Mouse (Mus musculus): Measurements from ENCODE around the gene Ier2. TPM values are rescaled to one million over a fixed set of nuclear protein-coding genes. Genes with fewer than 3 reads are reported as not detected.

Gene Ier2
- polyA plus RNA-seq, 1 experiment from 2014 or later: 82.8 TPM

- Histone ChIP-seq H3K27me3 (ENCODE audit: control insufficient read depth, insufficient read depth, low read length) (no peaks in the 10 kb centered on the region), H3K4me3 (ENCODE audit: low read depth, low read length) (no peak overlapping the region), H3K4me2 (replicated peaks; ENCODE audit: low read depth) (no peak overlapping the region), H3K9me3 (ENCODE audit: control insufficient read depth, low read length) (no peaks in the 10 kb centered on the region), H3K36me3 (ENCODE audit: control insufficient read depth, insufficient read depth, low read length) (no peaks in the 10 kb centered on the region), H3K9ac (ENCODE audit: low read length) (no peak overlapping the region), H3K4me1 (replicated peaks; ENCODE audit: control insufficient read depth, insufficient read depth) (peaks cover 7% of the 10 kb centered on the region), H3K27ac (replicated peaks) (peak overlapping the region; percentile 97)
- ATAC-seq (ENCODE audit: low FRiP score, low TSS enrichment): no peak
- peak; percentile 79 for DNase-seq (ENCODE audit: low spot score)
- WGBS: 43% methylated on average over 4 of the region's 4 CpGs
- TF ChIP-seq EP300 (optimal IDR thresholded peaks at IDR 0.05) (no peak), CTCF (IDR thresholded peaks at IDR 0.05; ENCODE audit: low read depth) (no peak)
Observed at GRCm38 (mm10) chr8:84657680-84658079, 5.0 kb downstream of the Ier2 start.

GRCm38 (mm10) chr8:84657203-84657602 lies 5.4 kb downstream of the Ier2 start:
- Histone ChIP-seq H3K4me1 (replicated peaks; ENCODE audit: control insufficient read depth, insufficient read depth) (peaks cover 7% of the 10 kb centered on the region), H3K4me3 (ENCODE audit: low read depth, low read length) (peak overlapping the region; percentile 38; the same call in 1 of the 2 replicates), H3K36me3 (ENCODE audit: control insufficient read depth, insufficient read depth, low read length) (no peaks in the 10 kb centered on the region), H3K27ac (replicated peaks) (peak overlapping the region; percentile 97), H3K9me3 (ENCODE audit: control insufficient read depth, low read length) (no peaks in the 10 kb centered on the region), H3K27me3 (ENCODE audit: control insufficient read depth, insufficient read depth, low read length) (no peaks in the 10 kb centered on the region), H3K9ac (ENCODE audit: low read length) (peak overlapping the region; percentile 74; the same call in 1 of the 2 replicates), H3K4me2 (replicated peaks; ENCODE audit: low read depth) (peak overlapping the region; percentile 73)
- no peak for TF ChIP-seq CTCF (IDR thresholded peaks at IDR 0.05; ENCODE audit: low read depth)
- TF ChIP-seq EP300 (optimal IDR thresholded peaks at IDR 0.05): no peak
- ATAC-seq (ENCODE audit: low FRiP score, low TSS enrichment) (no peak), DNase-seq (ENCODE audit: low spot score) (no peak)

DNA sequence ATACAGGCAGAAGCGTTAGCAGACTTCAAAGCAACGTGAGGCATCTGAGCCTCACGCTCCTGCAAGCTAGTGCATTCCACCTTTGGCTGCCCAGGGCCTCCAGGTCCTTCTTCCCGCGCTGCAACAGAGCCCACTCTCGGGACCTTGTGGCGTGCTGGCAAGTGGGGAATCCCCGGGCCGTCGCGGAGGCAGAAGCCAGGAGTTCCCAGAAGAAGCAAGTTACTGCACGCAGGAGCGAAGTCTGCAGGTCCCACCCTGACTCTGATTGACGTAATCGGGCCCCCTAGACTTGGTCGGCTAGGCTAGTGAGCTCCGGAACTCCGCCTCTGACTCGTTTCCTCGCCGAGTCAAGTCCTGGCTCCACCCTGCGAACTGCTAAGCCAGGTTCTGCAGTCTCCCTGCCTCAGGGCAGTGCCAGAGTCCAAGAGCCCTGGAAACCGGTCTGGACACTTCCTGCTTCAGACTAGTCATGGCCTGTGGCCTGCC lies 6.0 kb downstream of the Ier2 start:
- H3K9me3 ChIP-seq (ENCODE audit: control insufficient read depth, low read length): no peaks in the 10 kb centered on the region
- peak overlapping the region; percentile 97 for H3K27ac ChIP-seq (replicated peaks)
- WGBS: 0% methylated on average over 23 of the region's 23 CpGs
- peak overlapping the region; percentile 73 for H3K4me2 ChIP-seq (replicated peaks; ENCODE audit: low read depth)
- no peaks in the 10 kb centered on the region for H3K36me3 ChIP-seq (ENCODE audit: control insufficient read depth, insufficient read depth, low read length)
- peak overlapping the region; percentile 38 for H3K4me3 ChIP-seq (ENCODE audit: low read depth, low read length)
- H3K27me3 ChIP-seq (ENCODE audit: control insufficient read depth, insufficient read depth, low read length): no peaks in the 10 kb centered on the region
- peak overlapping the region; percentile 74 for H3K9ac ChIP-seq (ENCODE audit: low read length)
- TF ChIP-seq EP300 (optimal IDR thresholded peaks at IDR 0.05) (peak; percentile 52), CTCF (IDR thresholded peaks at IDR 0.05; ENCODE audit: low read depth) (peak; percentile 9; the same call in 1 of the 2 replicates)
- H3K4me1 ChIP-seq (replicated peaks; ENCODE audit: control insufficient read depth, insufficient read depth): peaks cover 7% of the 10 kb centered on the region
- ATAC-seq (ENCODE audit: low FRiP score, low TSS enrichment) (peak; percentile 80), DNase-seq (ENCODE audit: low spot score) (peak; percentile 94)

GRCm38 (mm10) chr8:84656191-84656525 lies 6.5 kb downstream of the Ier2 start:
- 3% methylated on average over 10 of the region's 10 CpGs for WGBS
- Histone ChIP-seq H3K9me3 (ENCODE audit: control insufficient read depth, low read length) (no peaks in the 10 kb centered on the region), H3K4me2 (replicated peaks; ENCODE audit: low read depth) (peak overlapping the region; percentile 73), H3K4me3 (ENCODE audit: low read depth, low read length) (peak overlapping the region; percentile 38), H3K36me3 (ENCODE audit: control insufficient read depth, insufficient read depth, low read length) (no peaks in the 10 kb centered on the region), H3K27me3 (ENCODE audit: control insufficient read depth, insufficient read depth, low read length) (no peaks in the 10 kb centered on the region), H3K9ac (ENCODE audit: low read length) (peak overlapping the region; percentile 74), H3K4me1 (replicated peaks; ENCODE audit: control insufficient read depth, insufficient read depth) (peaks cover 7% of the 10 kb centered on the region), H3K27ac (replicated peaks) (peak overlapping the region; percentile 97)
- no peak for TF ChIP-seq EP300 (optimal IDR thresholded peaks at IDR 0.05)
- TF ChIP-seq CTCF (IDR thresholded peaks at IDR 0.05; ENCODE audit: low read depth): no peak
- peak; percentile 50 for DNase-seq (ENCODE audit: low spot score)
- ATAC-seq (ENCODE audit: low FRiP score, low TSS enrichment): no peak

- 10% methylated on average over 15 of the region's 15 CpGs for WGBS
- Histone ChIP-seq H3K27ac (replicated peaks) (peak overlapping the region; percentile 97), H3K9me3 (ENCODE audit: control insufficient read depth, low read length) (no peaks in the 10 kb centered on the region), H3K4me1 (replicated peaks; ENCODE audit: control insufficient read depth, insufficient read depth) (peaks cover 7% of the 10 kb centered on the region), H3K9ac (ENCODE audit: low read length) (peak overlapping the region; percentile 74), H3K36me3 (ENCODE audit: control insufficient read depth, insufficient read depth, low read length) (no peaks in the 10 kb centered on the region), H3K27me3 (ENCODE audit: control insufficient read depth, insufficient read depth, low read length) (no peaks in the 10 kb centered on the region), H3K4me3 (ENCODE audit: low read depth, low read length) (peak overlapping the region; percentile 38), H3K4me2 (replicated peaks; ENCODE audit: low read depth) (peak overlapping the region; percentile 73)
- peak; percentile 14 for ATAC-seq (ENCODE audit: low FRiP score, low TSS enrichment)
- peak; percentile 65 for DNase-seq (ENCODE audit: low spot score)
- no peak for TF ChIP-seq EP300 (optimal IDR thresholded peaks at IDR 0.05)
Observed at GRCm38 (mm10) chr8:84655336-84656190, 7.1 kb downstream of the Ier2 start.

DNA sequence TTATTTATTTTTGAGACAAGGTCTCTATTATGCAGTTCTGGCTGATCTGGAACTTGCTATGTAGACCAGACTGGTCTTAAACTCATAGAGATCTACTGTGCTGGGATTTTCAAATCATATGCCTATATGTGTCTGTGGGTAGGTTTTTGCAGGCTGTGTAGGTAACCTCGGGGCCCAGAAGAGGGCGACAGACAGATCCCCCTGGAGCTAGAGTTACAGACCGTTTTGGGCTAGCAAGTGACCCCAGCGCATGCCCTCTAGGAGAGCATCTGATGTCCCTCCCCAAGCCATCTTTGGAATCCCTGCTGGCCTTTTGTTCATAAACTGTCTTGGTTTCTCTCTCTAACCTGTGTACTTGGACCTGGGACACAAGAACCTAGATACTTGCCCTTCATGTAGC lies 8.1 kb downstream of the Ier2 start:
- no peak for TF ChIP-seq EP300 (optimal IDR thresholded peaks at IDR 0.05)
- TF ChIP-seq CTCF (IDR thresholded peaks at IDR 0.05; ENCODE audit: low read depth): peak; percentile 58
- no peak overlapping the region for H3K9ac ChIP-seq (ENCODE audit: low read length)
- peak; percentile 51 for DNase-seq (ENCODE audit: low spot score)
- no peak overlapping the region for H3K4me2 ChIP-seq (replicated peaks; ENCODE audit: low read depth)
- peak overlapping the region; percentile 97 for H3K27ac ChIP-seq (replicated peaks)
- H3K9me3 ChIP-seq (ENCODE audit: control insufficient read depth, low read length): no peaks in the 10 kb centered on the region
- H3K4me3 ChIP-seq (ENCODE audit: low read depth, low read length): no peak overlapping the region
- ATAC-seq (ENCODE audit: low FRiP score, low TSS enrichment): no peak
- no peaks in the 10 kb centered on the region for H3K27me3 ChIP-seq (ENCODE audit: control insufficient read depth, insufficient read depth, low read length)
- H3K36me3 ChIP-seq (ENCODE audit: control insufficient read depth, insufficient read depth, low read length): no peaks in the 10 kb centered on the region
- 41% methylated on average over 4 of the region's 4 CpGs for WGBS
- H3K4me1 ChIP-seq (replicated peaks; ENCODE audit: control insufficient read depth, insufficient read depth): peaks cover 7% of the 10 kb centered on the region
